Mouse (Mus musculus): ENCODE measurements around the gene Tmem265.

The Tmem265 gene

DNA sequence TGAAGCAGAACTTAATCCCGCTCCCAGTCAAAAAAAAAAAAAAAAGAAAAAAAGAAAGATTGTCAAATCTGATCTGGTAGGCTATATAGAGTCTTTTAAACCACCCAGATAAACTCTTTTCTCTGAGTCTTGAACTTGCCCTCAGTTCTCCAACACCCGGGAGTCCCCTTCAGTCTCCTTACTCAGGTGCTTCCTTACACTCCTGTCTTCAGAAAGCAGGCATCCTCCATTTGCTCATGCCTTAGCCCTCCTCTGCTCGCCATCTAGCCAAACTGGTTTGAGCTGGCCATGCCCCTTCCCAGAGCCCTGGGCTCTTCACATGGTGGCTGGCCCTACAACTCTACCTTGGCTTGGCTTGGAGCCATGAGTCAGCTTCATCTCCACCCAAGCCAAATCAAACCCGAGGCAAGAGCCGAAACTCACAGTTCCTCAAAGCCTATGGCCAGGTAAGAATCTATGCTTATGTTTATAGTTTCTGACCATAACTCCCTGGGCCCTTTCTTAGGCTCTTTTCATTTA lies at the start of gene Tmem265:
Gene Tmem265 (plus strand): TSS at position 51 of the 519 bp plus-strand sequence.
- no peak for DNase-seq (ENCODE audit: low read depth in 1 of 2, low spot score in 2 of 2)

DNA sequence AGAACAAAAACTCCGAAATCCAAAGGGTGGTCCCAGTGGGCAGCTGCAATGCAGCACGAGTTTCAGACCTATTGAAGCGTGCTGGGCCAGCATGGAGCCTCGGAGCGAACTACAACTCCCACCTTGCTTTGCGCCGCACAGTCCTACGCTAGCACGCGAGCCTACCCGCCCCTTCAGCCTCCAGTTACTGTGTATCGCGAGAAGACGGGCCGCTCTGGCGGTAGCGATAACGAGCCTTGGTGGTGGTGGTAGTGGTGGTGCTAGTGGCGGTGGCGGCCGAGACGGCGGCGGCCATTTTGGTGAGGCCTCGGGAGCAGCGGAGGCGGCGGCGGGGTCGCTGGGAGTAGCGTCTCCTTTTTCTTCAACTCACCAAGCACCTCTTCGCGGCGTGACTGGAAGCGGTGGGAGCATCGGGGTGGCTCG lies 49.4 kb upstream of the Tmem265 start, which contains the start of gene Srcap:
Gene Srcap (plus strand): TSS at position 176 of the 423 bp plus-strand sequence.
- DNase-seq (ENCODE audit: low read depth in 1 of 2, low spot score in 2 of 2): peak; percentile 89 to 91

DNA sequence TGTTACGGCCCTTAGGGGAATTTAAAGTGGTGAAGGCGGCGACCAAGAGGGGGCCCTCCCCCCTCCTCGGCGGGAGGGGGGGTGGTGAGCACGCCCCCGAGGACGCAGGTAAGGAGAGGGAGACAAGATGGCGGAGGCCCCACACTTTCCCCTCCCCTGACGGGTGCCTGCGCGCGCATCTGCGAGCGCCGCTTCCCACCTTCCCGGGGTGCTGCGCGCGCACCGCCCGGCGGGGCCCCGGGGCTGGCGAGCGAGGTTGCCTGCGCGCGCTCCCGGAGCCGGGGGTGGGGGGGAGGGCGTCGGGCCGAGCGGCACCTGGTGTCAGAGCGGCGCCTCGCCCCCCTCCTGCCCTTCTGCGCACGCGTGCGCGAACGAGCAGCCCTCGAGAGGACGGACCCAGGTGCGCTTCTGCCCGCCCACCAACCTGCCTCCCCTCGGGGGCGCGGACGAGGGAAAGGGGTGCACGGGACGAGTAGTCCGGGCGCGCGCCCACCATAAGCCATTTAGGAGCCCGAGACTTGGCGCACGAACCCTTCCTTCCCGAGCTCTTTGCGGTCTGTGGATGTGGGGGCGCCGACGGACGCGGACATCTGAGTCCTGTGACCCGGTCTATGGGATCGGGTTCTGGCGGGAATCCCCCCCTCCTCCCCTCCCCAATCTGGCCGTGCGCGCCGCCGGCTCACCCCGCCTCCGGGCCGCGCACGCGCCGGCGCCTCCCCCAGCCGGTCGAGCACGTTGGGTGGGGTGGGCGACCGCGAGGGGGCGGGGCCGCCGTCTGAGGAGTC lies 48.8 kb upstream of the Tmem265 start:
- DNase-seq (ENCODE audit: low read depth in 1 of 2, low spot score in 2 of 2): peak; percentile 68 to 84

DNA sequence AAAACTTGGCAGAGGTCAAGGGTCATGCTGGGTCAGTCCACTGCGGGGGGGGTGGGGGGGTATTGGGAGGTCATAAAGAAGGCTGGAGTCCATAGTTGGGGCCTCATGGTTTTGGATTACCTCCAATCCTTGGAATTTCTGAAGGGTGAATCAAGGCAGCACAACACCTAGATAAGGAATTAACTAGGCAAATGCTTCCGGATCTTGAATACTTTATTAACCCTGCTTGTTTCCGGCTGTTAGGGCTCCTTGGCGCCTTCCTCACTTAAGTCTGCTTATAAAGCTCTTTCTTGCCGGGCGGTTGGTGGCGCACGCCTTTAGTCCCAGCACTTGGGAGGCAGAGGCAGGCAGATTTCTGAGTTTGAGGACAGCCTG lies 48.2 kb upstream of the Tmem265 start:
- peak; percentile 14 to 26 for DNase-seq (ENCODE audit: low read depth in 1 of 2, low spot score in 2 of 2)

GRCm38 (mm10) chr7:127513781-127514180 lies 47.4 kb upstream of the Tmem265 start:
- no peak for DNase-seq (ENCODE audit: low read depth in 1 of 2, low spot score in 2 of 2)

DNA sequence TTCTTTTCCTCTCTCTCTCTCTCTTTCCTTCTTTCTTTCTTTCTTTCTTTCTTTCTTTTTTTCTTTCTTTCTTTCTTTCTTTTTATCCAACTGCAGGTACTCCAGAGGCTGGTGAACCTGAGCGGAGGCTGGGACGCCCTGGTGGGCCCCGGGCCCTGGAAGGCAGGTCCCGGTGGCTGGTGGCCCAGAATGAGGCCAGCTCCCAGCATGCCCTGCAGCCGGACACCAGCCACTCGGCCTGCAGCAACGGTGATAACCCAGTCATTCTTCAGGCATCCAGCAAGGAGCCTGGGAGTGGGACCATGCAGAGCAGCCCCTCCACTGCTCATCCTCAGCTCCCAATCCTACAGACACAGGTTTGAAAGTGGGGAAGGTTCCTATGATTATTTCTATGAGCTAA lies 45.3 kb upstream of the Tmem265 start:
- no peak for DNase-seq (ENCODE audit: low read depth in 1 of 2, low spot score in 2 of 2)

GRCm38 (mm10) chr7:127516344-127516743 lies 44.8 kb upstream of the Tmem265 start:
- DNase-seq (ENCODE audit: low read depth in 1 of 2, low spot score in 2 of 2): no peak

- no peak for DNase-seq (ENCODE audit: low read depth in 1 of 2, low spot score in 2 of 2)
These were observed 41.9 kb upstream of the Tmem265 start, which contains the start of gene Gm42715 for GRCm38 (mm10) chr7:127519284-127519683. Gene Gm42715, plus strand, starts transcription at chr7:127519584.

DNA sequence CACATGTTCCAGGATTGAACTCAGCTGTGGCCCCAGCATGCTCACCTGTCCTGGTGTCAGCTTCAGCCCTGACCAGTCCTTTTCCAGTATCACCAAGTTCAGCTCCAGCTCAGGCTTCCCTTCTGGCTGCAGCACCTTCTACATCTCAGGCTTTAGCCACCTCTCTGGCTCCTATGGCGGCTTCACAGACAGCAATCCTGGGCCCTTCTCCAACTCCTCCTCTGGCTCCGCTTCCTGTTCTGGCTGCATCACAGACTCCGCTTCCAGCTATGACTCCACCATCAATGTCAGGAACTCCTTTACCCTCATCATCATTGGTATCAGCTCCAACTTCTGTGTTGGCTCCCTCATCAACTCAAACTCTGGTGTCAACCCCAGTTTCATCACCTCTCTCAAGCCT lies 19.5 kb upstream of the Tmem265 start:
- DNase-seq (ENCODE audit: low read depth in 1 of 2, low spot score in 2 of 2): no peak

GRCm38 (mm10) chr7:127549116-127549835 lies 11.9 kb upstream of the Tmem265 start:
- DNase-seq (ENCODE audit: low read depth in 1 of 2, low spot score in 2 of 2): no peak

DNA sequence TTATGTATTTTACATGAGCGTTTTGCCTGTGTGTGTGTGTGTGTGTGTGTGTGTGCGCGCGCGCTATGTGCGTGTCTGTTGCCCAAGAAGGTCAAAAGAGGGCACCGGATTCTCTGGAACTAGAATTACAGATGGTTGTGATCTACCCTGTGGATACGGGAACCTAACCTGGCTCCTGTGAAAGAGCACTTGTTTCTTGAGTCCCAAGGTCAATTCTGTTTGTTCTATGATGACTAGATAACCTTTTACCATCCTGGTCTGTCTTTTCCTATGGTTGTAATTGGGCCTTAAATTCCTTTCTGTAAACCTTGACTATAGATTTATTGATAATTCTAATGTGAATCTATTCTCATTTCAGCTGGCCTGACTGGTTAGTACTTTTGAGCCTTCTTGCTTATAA lies 9.6 kb upstream of the Tmem265 start:
- DNase-seq (ENCODE audit: low read depth in 1 of 2, low spot score in 2 of 2): no peak

- DNase-seq (ENCODE audit: low read depth in 1 of 2, low spot score in 2 of 2): no peak
These were observed 610 bp upstream of the Tmem265 start for GRCm38 (mm10) chr7:127560580-127560979.

DNA sequence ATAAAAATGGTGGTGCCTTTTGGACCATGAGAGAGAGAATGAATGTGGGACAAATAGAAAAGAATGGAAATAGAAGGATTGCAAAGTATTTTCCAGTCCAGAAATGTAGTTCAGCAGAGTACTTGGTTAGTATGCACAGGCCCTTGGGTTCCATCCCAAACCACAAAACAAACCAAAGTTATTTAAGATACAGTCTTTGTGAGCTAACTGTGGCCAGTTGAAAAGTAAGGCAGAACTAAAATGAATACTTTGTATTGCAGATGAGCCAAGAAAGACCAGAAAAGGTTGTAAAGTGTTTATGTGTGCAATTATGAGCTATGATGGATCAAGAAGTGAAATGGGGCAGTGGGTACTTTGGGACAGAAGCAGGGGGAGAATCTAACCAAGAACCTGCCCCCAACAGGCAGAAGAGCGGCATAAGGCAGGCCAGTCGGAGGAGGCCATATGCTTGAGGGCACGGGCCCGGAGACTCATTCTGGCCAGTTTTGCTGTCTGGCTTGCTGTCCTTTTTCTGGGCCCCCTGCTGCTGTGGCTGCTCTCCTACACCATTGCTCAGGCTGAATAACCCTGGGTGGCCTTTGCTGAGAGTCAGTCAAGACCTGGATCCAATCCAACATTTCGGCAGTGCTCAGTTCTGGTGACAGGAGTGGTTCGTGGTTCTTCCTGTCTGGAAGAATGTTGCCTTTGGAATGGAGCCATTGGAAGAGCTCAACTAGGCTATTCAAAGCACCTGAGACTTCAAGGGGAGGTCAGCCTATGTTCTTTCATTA lies 3.4 kb downstream of the Tmem265 start:
- DNase-seq (ENCODE audit: low read depth in 1 of 2, low spot score in 2 of 2): no peak

- peak; percentile 82 to 85 for DNase-seq (ENCODE audit: low read depth in 1 of 2, low spot score in 2 of 2)
These were observed 11.8 kb downstream of the Tmem265 start, which contains the start of gene Phkg2 for GRCm38 (mm10) chr7:127572895-127573471. Gene Phkg2, plus strand, starts transcription at chr7:127573340.

GRCm38 (mm10) chr7:127573503-127574008 lies 12.4 kb downstream of the Tmem265 start:
- DNase-seq (ENCODE audit: low read depth in 1 of 2, low spot score in 2 of 2): no peak

DNA sequence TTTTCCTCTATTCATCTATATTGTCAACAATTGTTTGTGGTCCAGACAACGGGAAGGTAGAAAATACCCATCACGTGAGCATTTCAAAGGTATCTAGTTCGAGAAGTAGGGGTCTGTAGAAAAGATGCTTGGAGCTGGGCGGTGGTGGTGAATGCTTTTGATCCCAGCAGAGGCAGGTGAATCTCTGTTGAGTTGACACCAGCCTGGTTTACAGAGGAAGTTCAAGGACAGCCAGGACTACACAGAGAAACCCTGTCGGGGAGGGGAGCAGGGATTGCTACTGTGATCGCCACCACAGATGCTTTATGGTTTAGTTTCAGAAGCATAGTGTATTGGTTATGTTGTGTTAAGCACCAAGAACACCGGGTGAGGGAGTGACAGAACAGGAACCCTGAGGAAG lies 12.9 kb downstream of the Tmem265 start:
- no peak for DNase-seq (ENCODE audit: low read depth in 1 of 2, low spot score in 2 of 2)

- DNase-seq (ENCODE audit: low read depth in 1 of 2, low spot score in 2 of 2): no peak
These were observed 22.1 kb downstream of the Tmem265 start for GRCm38 (mm10) chr7:127583260-127583659.

DNA sequence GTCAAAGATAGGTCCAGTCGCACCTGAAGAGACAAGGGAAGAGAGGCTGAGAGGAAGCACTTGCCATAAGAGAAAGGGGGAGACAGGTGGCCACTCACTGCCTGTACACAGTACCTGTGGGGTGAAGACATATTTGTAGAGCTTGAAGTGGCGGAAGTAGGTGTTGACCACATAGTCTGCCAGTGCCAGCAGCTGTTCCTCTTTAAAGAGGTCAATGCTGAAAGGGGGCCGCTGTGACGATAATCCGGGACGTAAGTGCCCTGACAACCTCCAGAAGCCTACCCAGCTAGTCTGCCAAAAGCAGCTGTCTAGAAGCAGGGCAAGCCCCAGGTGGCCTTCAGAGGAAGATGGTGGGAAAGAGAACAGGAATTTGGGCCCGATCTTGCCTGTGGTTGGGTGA lies 23.8 kb downstream of the Tmem265 start:
- no peak for DNase-seq (ENCODE audit: low read depth in 1 of 2, low spot score in 2 of 2)

DNA sequence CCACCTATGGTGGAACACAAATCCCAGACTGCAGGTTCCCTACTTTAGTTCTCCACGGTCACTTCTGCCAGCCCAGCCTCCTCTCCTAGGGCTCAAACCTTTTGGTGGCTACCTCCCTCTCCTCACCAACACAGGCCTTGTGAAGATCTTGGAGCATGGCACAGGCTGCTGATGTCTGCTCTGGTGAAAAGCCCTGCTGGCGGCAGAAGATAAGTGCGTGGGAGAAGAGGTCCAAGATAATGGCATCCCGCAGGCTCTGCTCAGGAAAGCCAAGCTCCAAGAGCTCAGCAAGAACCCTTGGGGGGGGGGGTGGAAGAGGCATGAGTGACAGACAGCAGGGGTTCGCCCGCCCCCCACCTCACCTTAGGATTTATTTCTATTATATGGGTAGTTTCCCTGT lies 25.0 kb downstream of the Tmem265 start:
- no peak for DNase-seq (ENCODE audit: low read depth in 1 of 2, low spot score in 2 of 2)

- DNase-seq (ENCODE audit: low read depth in 1 of 2, low spot score in 2 of 2): no peak
These were observed 26.0 kb downstream of the Tmem265 start for GRCm38 (mm10) chr7:127587196-127587595.

All from monocyte, adult 2 months (primary cell).